Mouse (Mus musculus): ENCODE data around the gene 1700066M21Rik. TPM values are rescaled to one million over a fixed set of nuclear protein-coding genes. Genes with fewer than 3 reads are reported as not detected.

Gene 1700066M21Rik
- polyA plus RNA-seq, 1 experiment = 0.91 TPM

DNA sequence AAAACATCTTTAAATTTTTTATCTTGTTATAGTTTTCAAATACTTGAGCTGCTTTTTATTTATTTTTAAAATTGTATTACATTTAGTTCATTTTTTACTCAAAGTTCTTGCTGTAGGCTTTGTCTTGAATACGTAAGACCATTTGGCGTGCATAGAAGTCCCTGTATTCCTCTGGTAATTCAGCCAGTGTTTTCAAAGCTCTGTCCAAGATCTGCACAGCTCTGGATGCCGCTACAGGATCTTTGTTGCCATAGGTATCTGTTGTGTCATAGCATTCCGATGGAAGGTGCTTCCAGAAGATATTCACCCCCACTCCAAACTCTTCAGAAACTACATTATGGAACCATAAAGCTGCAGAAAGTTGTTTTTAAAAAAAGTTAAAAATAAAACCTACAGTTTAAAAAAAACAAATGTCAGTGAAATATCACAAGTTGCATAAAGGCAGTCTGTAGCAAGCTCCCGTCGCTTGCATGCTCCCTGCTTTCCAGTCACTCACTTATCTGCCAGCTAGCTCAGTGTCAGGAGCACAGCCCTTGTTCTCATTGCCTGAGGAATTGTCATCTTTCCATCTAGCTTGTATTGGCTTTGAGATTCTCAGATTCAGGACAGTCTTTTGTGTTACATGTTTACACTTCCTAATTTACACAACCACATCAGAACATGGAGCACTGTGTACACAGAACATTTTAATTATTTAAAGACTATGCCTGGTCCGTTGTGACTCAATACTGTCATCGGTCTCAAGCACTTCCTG lies 11.2 kb downstream of the 1700066M21Rik start:
- Histone ChIP-seq H3K4me1 (ENCODE audit: control insufficient read depth) (no peaks in the 10 kb centered on the region), H3K36me3 (ENCODE audit: control insufficient read depth) (peaks cover 45% of the 10 kb centered on the region), H3K4me3 (replicated peaks) (no peak overlapping the region), H3K9me3 (ENCODE audit: control insufficient read depth, low read length) (no peaks in the 10 kb centered on the region), H3K27me3 (ENCODE audit: control insufficient read depth) (no peaks in the 10 kb centered on the region)
- TF ChIP-seq TAL1 (IDR thresholded peaks at IDR 0.05; ENCODE audit: low read length) (no peak), GATA1 (IDR thresholded peaks at IDR 0.05; ENCODE audit: low read length) (no peak)

DNA sequence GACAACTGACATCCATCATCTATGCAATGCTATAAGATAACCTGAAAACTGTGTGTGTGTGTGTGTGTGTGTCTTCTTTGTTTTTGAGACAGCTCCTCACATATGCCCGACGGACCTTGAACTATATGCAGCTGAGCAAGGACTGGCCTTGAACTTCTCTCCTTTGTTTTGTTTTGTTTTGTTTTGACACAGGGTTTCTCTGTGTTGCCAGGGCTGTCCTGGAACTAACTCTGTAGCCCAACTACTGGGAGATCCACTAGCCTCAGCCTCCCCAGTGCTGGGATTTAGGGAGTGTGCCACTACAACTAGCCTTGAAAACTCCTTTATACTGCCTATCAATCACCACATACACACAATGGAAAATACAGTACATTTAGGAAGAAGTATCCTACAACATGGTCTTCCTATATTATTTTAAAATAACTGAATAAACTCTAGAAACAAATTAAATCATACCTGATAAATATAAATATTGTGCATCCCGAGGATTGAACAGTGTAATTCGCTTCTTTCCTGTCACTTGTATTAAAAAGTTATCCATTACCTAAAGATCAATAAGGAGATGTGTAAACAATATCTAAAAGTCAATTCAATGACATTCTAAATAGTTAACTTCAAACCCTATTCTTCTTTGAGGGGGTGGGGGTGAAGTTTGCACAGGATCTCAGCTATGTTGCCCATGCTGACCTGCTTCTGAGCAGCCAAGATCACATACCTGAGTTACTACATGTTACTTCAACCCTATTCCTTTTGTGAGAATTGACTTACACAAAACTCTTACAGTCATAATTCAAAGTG lies 13.8 kb downstream of the 1700066M21Rik start:
- Histone ChIP-seq H3K4me3 (replicated peaks) (no peak overlapping the region), H3K4me1 (ENCODE audit: control insufficient read depth) (no peaks in the 10 kb centered on the region), H3K36me3 (ENCODE audit: control insufficient read depth) (peaks cover 48% of the 10 kb centered on the region), H3K27me3 (ENCODE audit: control insufficient read depth) (no peaks in the 10 kb centered on the region), H3K9me3 (ENCODE audit: control insufficient read depth, low read length) (no peaks in the 10 kb centered on the region)
- TF ChIP-seq TAL1 (IDR thresholded peaks at IDR 0.05; ENCODE audit: low read length) (no peak), GATA1 (IDR thresholded peaks at IDR 0.05; ENCODE audit: low read length) (no peak)

DNA sequence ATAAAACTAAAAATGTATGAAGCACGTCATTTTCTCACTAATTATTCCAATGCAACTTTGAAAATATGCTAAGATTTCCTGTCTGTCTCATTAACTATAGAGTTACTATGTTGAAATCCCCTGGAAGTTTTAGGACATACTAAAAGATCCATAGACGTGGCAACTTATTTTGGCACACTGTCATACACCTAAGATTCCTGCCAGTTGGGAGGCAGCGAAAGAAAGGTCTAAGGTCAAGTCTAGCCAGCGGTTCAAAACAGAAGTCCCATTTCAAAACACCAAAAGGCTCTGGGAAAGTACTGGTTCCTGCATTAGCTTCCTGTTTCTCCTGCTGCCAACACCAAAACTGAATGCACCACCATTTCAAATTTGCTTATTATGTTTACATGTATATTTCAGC lies 15.0 kb downstream of the 1700066M21Rik start:
- no peak overlapping the region for H3K4me3 ChIP-seq (replicated peaks)
- no peaks in the 10 kb centered on the region for H3K4me1 ChIP-seq (ENCODE audit: control insufficient read depth)
- TF ChIP-seq GATA1 (IDR thresholded peaks at IDR 0.05; ENCODE audit: low read length) = no peak
- TF ChIP-seq TAL1 (IDR thresholded peaks at IDR 0.05; ENCODE audit: low read length) = no peak
- H3K36me3 ChIP-seq (ENCODE audit: control insufficient read depth) = peaks cover 53% of the 10 kb centered on the region
- H3K9me3 ChIP-seq (ENCODE audit: control insufficient read depth, low read length) = no peaks in the 10 kb centered on the region
- no peaks in the 10 kb centered on the region for H3K27me3 ChIP-seq (ENCODE audit: control insufficient read depth)

DNA sequence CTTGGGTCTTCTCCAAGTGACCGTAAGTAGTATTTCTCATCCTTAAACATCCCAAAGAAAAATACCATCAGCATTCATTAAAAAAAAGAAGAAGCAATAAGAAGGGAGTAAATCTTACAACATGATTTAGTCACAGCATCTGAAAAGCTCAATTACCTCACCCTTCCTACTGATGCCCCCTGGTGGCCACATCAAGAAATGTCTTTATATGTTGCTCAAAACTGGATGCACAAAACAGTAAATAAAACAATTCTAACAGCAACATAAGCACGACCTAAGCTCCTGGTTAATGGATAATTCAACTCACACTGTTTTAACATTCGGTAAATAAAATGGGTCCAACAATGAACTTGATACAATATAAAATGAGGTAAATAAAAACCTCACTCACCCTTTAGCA lies 16.6 kb downstream of the 1700066M21Rik start:
- no peak overlapping the region for H3K4me3 ChIP-seq (replicated peaks)
- H3K4me1 ChIP-seq (ENCODE audit: control insufficient read depth) = no peaks in the 10 kb centered on the region
- no peak for TF ChIP-seq GATA1 (IDR thresholded peaks at IDR 0.05; ENCODE audit: low read length)
- no peak for TF ChIP-seq TAL1 (IDR thresholded peaks at IDR 0.05; ENCODE audit: low read length)
- H3K9me3 ChIP-seq (ENCODE audit: control insufficient read depth, low read length) = no peaks in the 10 kb centered on the region
- H3K36me3 ChIP-seq (ENCODE audit: control insufficient read depth) = peaks cover 52% of the 10 kb centered on the region
- H3K27me3 ChIP-seq (ENCODE audit: control insufficient read depth) = no peaks in the 10 kb centered on the region

DNA sequence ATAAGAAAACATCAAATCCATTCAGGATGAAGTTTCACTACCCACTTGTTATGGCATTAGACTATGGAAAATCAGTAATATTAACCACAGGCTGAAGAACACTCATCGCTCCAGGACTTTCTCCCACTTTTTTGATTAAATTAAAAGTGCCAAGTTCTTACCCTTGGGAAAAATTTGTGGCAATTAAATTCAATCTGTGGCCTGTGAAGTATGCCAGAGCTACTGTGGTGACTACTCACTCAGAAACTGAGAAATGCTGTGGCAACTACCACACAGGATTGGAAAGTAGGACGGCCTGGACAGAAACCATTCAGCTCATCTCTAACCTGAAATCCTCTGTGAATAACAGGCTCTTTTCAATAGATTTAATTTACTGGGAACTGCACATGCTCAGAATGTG lies 22.9 kb downstream of the 1700066M21Rik start:
- Histone ChIP-seq H3K4me1 (ENCODE audit: control insufficient read depth) (peaks cover 3% of the 10 kb centered on the region), H3K9me3 (ENCODE audit: control insufficient read depth, low read length) (no peaks in the 10 kb centered on the region), H3K27me3 (ENCODE audit: control insufficient read depth) (no peaks in the 10 kb centered on the region), H3K4me3 (replicated peaks) (no peak overlapping the region), H3K36me3 (ENCODE audit: control insufficient read depth) (peaks cover 35% of the 10 kb centered on the region)
- TF ChIP-seq TAL1 (IDR thresholded peaks at IDR 0.05; ENCODE audit: low read length) (no peak), GATA1 (IDR thresholded peaks at IDR 0.05; ENCODE audit: low read length) (no peak)

DNA sequence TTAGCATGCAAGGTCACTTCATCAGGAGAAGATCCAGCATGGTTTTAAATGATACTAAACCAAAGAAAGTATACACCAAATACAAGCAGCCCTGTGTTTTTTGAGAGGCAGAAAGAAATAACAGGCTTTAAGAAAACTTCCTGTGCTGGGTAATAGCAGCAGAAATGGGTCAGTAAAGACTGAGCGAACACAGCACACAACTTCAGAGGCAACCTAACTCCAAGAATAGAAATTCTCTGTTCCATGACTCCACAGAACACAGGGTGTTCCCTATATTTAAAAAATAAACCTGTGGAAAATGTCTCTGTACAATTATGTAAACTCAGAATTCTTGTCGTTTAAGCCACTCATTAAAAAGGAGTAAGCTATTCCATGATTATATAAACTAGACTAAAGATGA lies 23.5 kb downstream of the 1700066M21Rik start:
- peaks cover 9% of the 10 kb centered on the region for H3K4me1 ChIP-seq (ENCODE audit: control insufficient read depth)
- H3K36me3 ChIP-seq (ENCODE audit: control insufficient read depth) = peaks cover 32% of the 10 kb centered on the region
- H3K9me3 ChIP-seq (ENCODE audit: control insufficient read depth, low read length) = no peaks in the 10 kb centered on the region
- H3K27me3 ChIP-seq (ENCODE audit: control insufficient read depth) = no peaks in the 10 kb centered on the region
- H3K4me3 ChIP-seq (replicated peaks) = no peak overlapping the region
- no peak for TF ChIP-seq TAL1 (IDR thresholded peaks at IDR 0.05; ENCODE audit: low read length)
- TF ChIP-seq GATA1 (IDR thresholded peaks at IDR 0.05; ENCODE audit: low read length) = no peak

DNA sequence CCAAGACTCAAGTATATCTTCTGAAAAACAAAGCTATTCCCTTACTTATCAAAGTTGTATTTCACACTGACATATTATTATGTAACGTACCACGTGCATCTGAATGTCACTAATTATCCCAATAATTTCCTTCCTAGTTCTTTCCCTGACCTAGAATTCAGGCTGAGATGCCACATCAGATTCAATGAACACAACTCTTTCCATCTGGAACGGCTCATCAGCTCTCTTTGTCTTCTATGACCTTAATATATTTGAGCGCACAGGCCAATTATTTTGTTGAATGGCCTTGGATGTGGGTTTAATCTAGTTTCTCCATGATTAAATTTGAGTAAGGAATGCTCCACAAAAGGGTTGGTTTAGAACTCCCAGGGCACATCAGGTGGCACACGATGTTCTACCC lies 24.7 kb downstream of the 1700066M21Rik start:
- TF ChIP-seq TAL1 (IDR thresholded peaks at IDR 0.05; ENCODE audit: low read length) (no peak), GATA1 (IDR thresholded peaks at IDR 0.05; ENCODE audit: low read length) (no peak)
- H3K27me3 ChIP-seq (ENCODE audit: control insufficient read depth) = no peaks in the 10 kb centered on the region

DNA sequence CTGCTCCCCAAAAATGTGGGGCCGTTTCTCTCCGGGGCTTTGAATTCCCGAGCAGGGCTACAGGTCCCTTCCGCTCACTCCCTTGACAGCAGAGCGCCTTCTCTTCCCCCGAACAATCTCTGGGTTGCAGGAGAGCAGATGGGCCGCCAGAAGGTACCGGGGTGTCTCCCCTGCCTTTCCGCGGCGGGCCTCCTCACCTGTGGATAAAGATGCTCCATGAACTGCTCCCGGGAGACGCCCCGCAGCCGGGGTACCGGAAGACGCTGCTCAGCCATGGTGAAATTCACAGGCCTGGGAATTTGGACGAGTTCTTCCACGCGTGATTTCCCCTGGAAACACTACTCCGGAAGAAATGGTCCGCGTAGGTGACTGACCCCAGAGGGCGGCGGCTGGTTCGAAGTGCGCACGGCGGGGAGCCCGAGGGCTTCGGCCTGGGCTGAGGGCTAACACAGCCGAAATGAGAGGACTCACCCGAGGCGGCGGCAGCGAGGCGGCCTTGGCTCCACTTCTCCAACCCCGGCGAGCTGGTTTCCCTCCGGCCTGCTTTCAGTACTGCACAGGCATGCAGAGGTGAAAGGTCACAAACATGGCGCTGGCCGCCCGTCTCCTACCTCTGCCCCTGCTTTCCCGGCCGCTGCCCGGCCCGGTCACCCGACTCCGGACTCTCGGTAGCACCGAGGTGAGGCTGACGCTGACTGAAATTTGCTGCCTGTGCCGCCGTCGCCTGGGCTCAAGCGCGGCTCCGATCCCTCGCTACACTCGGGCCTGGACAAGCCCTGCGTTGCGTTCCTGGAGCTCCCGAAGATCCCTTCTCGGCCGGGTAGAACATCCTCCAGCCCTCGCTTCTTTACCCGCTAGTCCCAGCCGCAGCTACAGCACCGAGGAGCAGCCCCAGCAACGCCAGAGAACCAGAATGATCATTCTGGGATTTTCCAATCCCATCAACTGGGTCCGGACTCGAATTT lies 29.0 kb downstream of the 1700066M21Rik start, which contains the start of the genes Maip1 and Tyw5:
Gene Maip1 (plus strand): TSS at position 142 of the 965 bp plus-strand sequence.
Gene Tyw5 (minus strand): TSS at position 915 of the 965 bp plus-strand sequence.
- TF ChIP-seq TAL1 (IDR thresholded peaks at IDR 0.05; ENCODE audit: low read length) = no peak
- TF ChIP-seq GATA1 (IDR thresholded peaks at IDR 0.05; ENCODE audit: low read length) = no peak
- H3K27me3 ChIP-seq (ENCODE audit: control insufficient read depth) = no peaks in the 10 kb centered on the region
- peaks cover 2% of the 10 kb centered on the region; the same call in 1 of the 2 replicates for H3K36me3 ChIP-seq (ENCODE audit: control insufficient read depth)
- no peaks in the 10 kb centered on the region for H3K9me3 ChIP-seq (ENCODE audit: control insufficient read depth, low read length)
- H3K4me3 ChIP-seq (replicated peaks) = peak within 1 kb of the TSS; percentile 88
- peaks cover 34% of the 10 kb centered on the region for H3K4me1 ChIP-seq (ENCODE audit: control insufficient read depth)

More for the DNA sequence above, 24.7 kb downstream of the 1700066M21Rik start:
- H3K4me1 ChIP-seq (ENCODE audit: control insufficient read depth) = peaks cover 15% of the 10 kb centered on the region
- no peaks in the 10 kb centered on the region for H3K9me3 ChIP-seq (ENCODE audit: control insufficient read depth, low read length)
- H3K4me3 ChIP-seq (replicated peaks) = no peak overlapping the region
- peaks cover 25% of the 10 kb centered on the region for H3K36me3 ChIP-seq (ENCODE audit: control insufficient read depth)
